Mouse (Mus musculus): ENCODE results near the gene Lsamp.

GRCm38 (mm10) chr16:40392106-40392505 lies 407.9 kb downstream of the Lsamp start:
- TF ChIP-seq CTCF (IDR thresholded peaks at IDR 0.05; ENCODE audit: low read depth) (no peak), EP300 (IDR thresholded peaks at IDR 0.05; ENCODE audit: low read depth) (no peak)
